Mouse (Mus musculus) myocyte (in vitro differentiated cells): ENCODE results near the gene Dmwd.

Experiments
- CEBPB ChIP-seq: IDR thresholded peaks from 2 replicates; pipeline ENCODE4 v1.6.1; 2011; ENCODE audit warnings: mild to moderate bottlenecking, moderate library complexity; ENCODE audit not compliant: poor library complexity, insufficient read depth, severe bottlenecking
- POLR2A ChIP-seq: IDR thresholded peaks from one replicate; pipeline ENCODE4 v1.6.1; 2011; ENCODE audit warnings: low read depth, mild to moderate bottlenecking, control low read depth, moderate library complexity; ENCODE audit not compliant: insufficient read length
- POLR2AphosphoS2 ChIP-seq: IDR thresholded peaks from one replicate; pipeline ENCODE4 v1.6.1; 2011; ENCODE audit warnings: low read depth, control low read depth; ENCODE audit not compliant: insufficient read length
- USF1 ChIP-seq: IDR thresholded peaks from one replicate; pipeline ENCODE4 v1.6.1; 2011; ENCODE audit warnings: low read depth, mild to moderate bottlenecking, control low read depth, moderate library complexity

- no peak for TF ChIP-seq USF1
- TF ChIP-seq POLR2A, result no peak
- no peak for TF ChIP-seq POLR2AphosphoS2
- TF ChIP-seq CEBPB, result no peak
Measured at GRCm38 (mm10) chr7:19028067-19028466, 48.0 kb upstream of the Dmwd start.
